Mouse (Mus musculus) gastrocnemius, adult 18-20 months (tissue): ENCODE measurements around the gene Atg4d. TPM values are rescaled to one million over a fixed set of nuclear protein-coding genes. Genes with fewer than 3 reads are reported as not detected.
"Not testable (repeated sequence)": the region's sequence is repeated elsewhere in the genome, so short reads cannot be mapped to it uniquely, and the experiment has no call there.

Experiments used
- DNase-seq: peaks from one replicate; pipeline ENCODE4 v3.0.0; 2021; ENCODE audit warnings: low spot score
- total RNA-seq, 2 experiments: library from RNA; stranded (reverse); gene quantifications; 2 replicates each; pipeline ENCODE4 v1.2.3; 2021

Atg4d gene
- total RNA-seq, 2 experiments from 2014 or later, result 64.7 to 67.6 TPM

- peak; percentile 79 for DNase-seq
Observed at GRCm38 (mm10) chr9:21238733-21239464, 26.2 kb upstream of the Atg4d start, which contains the start of gene Keap1. Keap1 (minus strand) TSS chr9:21239361.

GRCm38 (mm10) chr9:21239465-21239848, 25.6 kb upstream of the Atg4d start:
- DNase-seq, result no peak

GRCm38 (mm10) chr9:21241343-21241742, 23.8 kb upstream of the Atg4d start:
- DNase-seq, result peak; percentile 82

GRCm38 (mm10) chr9:21243826-21244427, 21.2 kb upstream of the Atg4d start:
- DNase-seq, result no peak

GRCm38 (mm10) chr9:21244428-21245112, 20.5 kb upstream of the Atg4d start:
- DNase-seq, result no peak

- no peak for DNase-seq
Observed at GRCm38 (mm10) chr9:21245113-21245487, 20.0 kb upstream of the Atg4d start.

- no peak for DNase-seq
Observed at GRCm38 (mm10) chr9:21246342-21246741, 18.8 kb upstream of the Atg4d start.

- peak; percentile 50 for DNase-seq
Observed at GRCm38 (mm10) chr9:21248326-21248725, 16.8 kb upstream of the Atg4d start, which contains the start of gene S1pr5. S1pr5 (minus strand) TSS chr9:21248443.

- DNase-seq, result no peak
Observed at GRCm38 (mm10) chr9:21249629-21250508, 15.2 kb upstream of the Atg4d start.

- peak; percentile 46 for DNase-seq
Observed at GRCm38 (mm10) chr9:21250509-21250908, 14.6 kb upstream of the Atg4d start.

GRCm38 (mm10) chr9:21251116-21251735, 13.9 kb upstream of the Atg4d start:
- no peak for DNase-seq

- DNase-seq, result no peak
Observed at GRCm38 (mm10) chr9:21254690-21255089, 10.4 kb upstream of the Atg4d start.

GRCm38 (mm10) chr9:21256349-21256748, 8.7 kb upstream of the Atg4d start:
- DNase-seq, result not testable (repeated sequence)

GRCm38 (mm10) chr9:21260491-21261040, 4.5 kb upstream of the Atg4d start:
- DNase-seq, result no peak

- DNase-seq, result no peak
Observed at GRCm38 (mm10) chr9:21261831-21262230, 3.3 kb upstream of the Atg4d start.

- no peak for DNase-seq
Observed at GRCm38 (mm10) chr9:21264272-21264999, 657 bp upstream of the Atg4d start.

GRCm38 (mm10) chr9:21265611-21266010, 518 bp downstream of the Atg4d start:
- peak; percentile 15 for DNase-seq

GRCm38 (mm10) chr9:21266889-21267288, 1.8 kb downstream of the Atg4d start:
- DNase-seq, result no peak

- DNase-seq, result no peak
Observed at GRCm38 (mm10) chr9:21268305-21268704, 3.2 kb downstream of the Atg4d start.

- DNase-seq, result not testable (repeated sequence)
Observed at GRCm38 (mm10) chr9:21269590-21269989, 4.5 kb downstream of the Atg4d start.
